Mouse (Mus musculus) ES-E14 (cell line): Measurements from ENCODE around the gene Dnttip1.

ENCODE experiments used
- CHD2 ChIP-seq: IDR thresholded peaks from 2 replicates; pipeline ENCODE4 v1.6.1; 2014; ENCODE audit warnings: mild to moderate bottlenecking, low read depth, low read length, inconsistent platforms
- HCFC1 ChIP-seq: IDR thresholded peaks from 2 replicates; pipeline ENCODE4 v1.6.1; 2012; ENCODE audit warnings: low read length, inconsistent platforms, borderline replicate concordance; ENCODE audit not compliant: insufficient read depth
- MAFK ChIP-seq: IDR thresholded peaks from 2 replicates; pipeline ENCODE4 v1.6.1; 2014; ENCODE audit warnings: mild to moderate bottlenecking, low read depth, low read length, inconsistent platforms; ENCODE audit not compliant: insufficient read depth
- ZNF384 ChIP-seq: IDR thresholded peaks from 2 replicates; pipeline ENCODE4 v1.6.1; 2012; ENCODE audit warnings: low read depth, low read length, inconsistent platforms

GRCm38 (mm10) chr2:164744987-164745386 is 796 bp upstream of the Dnttip1 start:
- TF ChIP-seq CHD2 (no peak), ZNF384 (no peak), HCFC1 (no peak), MAFK (no peak)
